23 mouse cellular contexts compared by ENCODE assay signal in the genomic region with DNA sequence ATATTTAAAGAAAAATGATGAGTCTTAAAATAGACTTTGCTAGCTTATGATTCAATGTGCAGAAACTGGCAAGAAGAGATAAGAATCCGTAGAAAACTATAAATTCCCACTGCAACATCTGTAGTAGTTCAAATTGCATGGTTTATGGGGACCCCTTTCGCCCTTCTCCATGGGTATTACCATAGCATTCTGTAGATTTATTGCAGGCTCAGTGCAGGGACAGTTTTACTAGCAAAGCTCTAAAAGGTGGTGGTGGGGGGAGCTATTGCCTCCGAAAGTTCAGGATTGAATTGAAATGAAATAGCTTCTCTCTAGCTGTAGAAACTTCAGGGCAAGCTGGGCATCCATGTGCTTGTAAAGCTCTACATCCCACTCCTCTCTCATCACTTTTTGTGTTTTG. TPM values are rescaled to one million over a fixed set of nuclear protein-coding genes. Genes with fewer than 3 reads are reported as not detected.
A peak's percentile ranks its signal among the peaks of the same experiment; 100 is the strongest.
DNase-seq lines count a peak whose midpoint lies in the region; ATAC-seq and TF ChIP-seq lines count a peak whose summit lies in the region.
"Had no signal": no experiment of that assay in that cellular context is flagged by ENCODE, and none has a peak within 500 bp of the region (broad histone marks: within the 10 kb centered on the region; RNA-seq: fewer than 3 reads in every experiment).

No protein-coding gene starts in this region.

- no peak for TF ChIP-seq POLR2A in kidney, adult 2 months (IDR thresholded peaks at IDR 0.05; ENCODE audit: low read depth, low read length)

- H3K27me3 ChIP-seq in kidney, embryonic 14.5 days (ENCODE audit: control insufficient read depth, insufficient read depth, low read length): no peaks in the 10 kb centered on the region
- no peaks in the 10 kb centered on the region for H3K27me3 ChIP-seq in kidney, adult 2 months (replicated peaks; ENCODE audit: control insufficient read depth, insufficient read depth, low read length)
- H3K27me3 ChIP-seq in limb, embryonic 11.5 days (ENCODE audit: control insufficient read depth, insufficient read depth, low read length): no peaks in the 10 kb centered on the region
- no peaks in the 10 kb centered on the region for H3K27me3 ChIP-seq in neural tube, embryonic 14.5 days (ENCODE audit: control insufficient read depth, insufficient read depth, low read length)
- H3K27me3 ChIP-seq: CH12.LX; stomach, embryonic 15.5 days had no signal

- no peak overlapping the region for H3K4me2 ChIP-seq in kidney, embryonic 14.5 days (replicated peaks; ENCODE audit: low read depth, low read length)
- no peak overlapping the region for H3K4me2 ChIP-seq in limb, embryonic 11.5 days (ENCODE audit: low read depth, severe bottlenecking)
- no peak overlapping the region for H3K4me2 ChIP-seq in neural tube, embryonic 14.5 days (ENCODE audit: low read depth, low read length)
- H3K4me2 ChIP-seq: liver, embryonic 11.5 days; midbrain, embryonic 11.5 days; stomach, embryonic 15.5 days had no signal

- H3K4me1 ChIP-seq in kidney, embryonic 14.5 days (ENCODE audit: control insufficient read depth, insufficient read depth, low read length): 0 out of 2 replicates have a peak, but pooled peaks cover 4% of the 10 kb centered on the region
- no peaks in the 10 kb centered on the region for H3K4me1 ChIP-seq in kidney, adult 2 months (ENCODE audit: control insufficient read depth, insufficient read depth, low read length)
- H3K4me1 ChIP-seq in limb, embryonic 11.5 days (ENCODE audit: control insufficient read depth, insufficient read depth, low read length): no peaks in the 10 kb centered on the region
- peaks cover 9% of the 10 kb centered on the region; the same call in 1 of the 2 replicates for H3K4me1 ChIP-seq in neural tube, embryonic 14.5 days (ENCODE audit: control insufficient read depth, insufficient read depth, low read length)
- H3K4me1 ChIP-seq: stomach, embryonic 15.5 days had no signal

- H3K9me3 ChIP-seq in kidney, embryonic 14.5 days (ENCODE audit: control insufficient read depth, low read length): no peaks in the 10 kb centered on the region
- H3K9me3 ChIP-seq in limb, embryonic 11.5 days (ENCODE audit: control insufficient read depth, low read length): no peaks in the 10 kb centered on the region
- H3K9me3 ChIP-seq in neural tube, embryonic 14.5 days (ENCODE audit: control insufficient read depth, low read length): no peaks in the 10 kb centered on the region
- H3K9me3 ChIP-seq: stomach, embryonic 15.5 days had no signal

- H3K36me3 ChIP-seq in kidney, embryonic 14.5 days (ENCODE audit: control insufficient read depth, insufficient read depth, low read length): no peaks in the 10 kb centered on the region
- H3K36me3 ChIP-seq in kidney, adult 2 months (ENCODE audit: control insufficient read depth, insufficient read depth, low read length): no peaks in the 10 kb centered on the region
- no peaks in the 10 kb centered on the region for H3K36me3 ChIP-seq in limb, embryonic 11.5 days (ENCODE audit: control insufficient read depth, insufficient read depth, low read length)
- no peaks in the 10 kb centered on the region for H3K36me3 ChIP-seq in neural tube, embryonic 14.5 days (ENCODE audit: control insufficient read depth, insufficient read depth, low read length)
- H3K36me3 ChIP-seq: stomach, embryonic 15.5 days had no signal

- no peak overlapping the region for H3K27ac ChIP-seq in kidney, embryonic 14.5 days (ENCODE audit: low read depth, low read length)
- no peak overlapping the region for H3K27ac ChIP-seq in kidney, adult 2 months (ENCODE audit: insufficient read depth, low read depth, low read length)
- 0 out of 2 replicates have a peak overlapping the region, but pooled peaks have one; percentile 30 for H3K27ac ChIP-seq in limb, embryonic 11.5 days (replicated peaks; ENCODE audit: low read depth, low read length)
- H3K27ac ChIP-seq in neural tube, embryonic 14.5 days (ENCODE audit: low read depth, low read length): no peak overlapping the region
- H3K27ac ChIP-seq: heart, adult 2 months; macrophage; stomach, embryonic 15.5 days had no signal

- TF ChIP-seq CTCF in kidney, adult 2 months (conservative IDR thresholded peaks at IDR 0.05; ENCODE audit: insufficient read depth, insufficient read length, low read depth, low read length): no peak

- no peak overlapping the region for H3K9ac ChIP-seq in kidney, embryonic 14.5 days (ENCODE audit: low read depth, low read length)
- no peak overlapping the region for H3K9ac ChIP-seq in limb, embryonic 11.5 days (ENCODE audit: low read length)
- H3K9ac ChIP-seq in neural tube, embryonic 14.5 days (replicated peaks; ENCODE audit: low read depth, low read length): no peak overlapping the region
- H3K9ac ChIP-seq: stomach, embryonic 15.5 days had no signal

- H3K4me3 ChIP-seq in kidney, embryonic 14.5 days (ENCODE audit: low read length): no peak overlapping the region
- H3K4me3 ChIP-seq in kidney, adult 2 months (ENCODE audit: insufficient read depth, low read depth, low read length): no peak overlapping the region
- H3K4me3 ChIP-seq in limb, embryonic 11.5 days (ENCODE audit: low read depth, low read length): no peak overlapping the region
- H3K4me3 ChIP-seq in neural tube, embryonic 14.5 days (ENCODE audit: low read depth, low read length): no peak overlapping the region
- H3K4me3 ChIP-seq: heart, adult 2 months; stomach, embryonic 15.5 days had no signal

- ATAC-seq in kidney, embryonic 14.5 days (ENCODE audit: low FRiP score, low TSS enrichment): peak; percentile 90
- ATAC-seq in limb, embryonic 11.5 days (ENCODE audit: insufficient number of reproducible peaks, low FRiP score, low TSS enrichment, low read depth): peak; percentile 89
- ATAC-seq in neural tube, embryonic 14.5 days (ENCODE audit: low read depth): peak; percentile 93

- no peak for DNase-seq in kidney, adult 2 months
- peak; percentile 62 for DNase-seq in embryo, embryonic 11 days
- DNase-seq in limb, embryonic 11.5 days (ENCODE audit: low spot score): peak; percentile 69
- no peak for DNase-seq in right cerebral cortex, postnatal 36 days (ENCODE audit: low spot score in 2 of 2)
- DNase-seq in gastrocnemius, adult 18-20 months (ENCODE audit: low spot score): no peak
- DNase-seq: adrenal gland, postnatal 25 days; cerebellum, adult 11-12 months; gastrocnemius, postnatal 14 days; heart, adult 2 months; heart, postnatal 4 days; kidney, adult 8-10 months; layer of hippocampus, postnatal 36 days; lung, adult 18-20 months; right cerebral cortex, postnatal 14 days; thymus, adult 18-20 months had no signal

- WGBS in kidney, embryonic 14.5 days: 18% methylated on average over 3 of the region's 3 CpGs
- WGBS in kidney, adult 2 months: 48% methylated on average over 3 of the region's 3 CpGs
- 8% methylated on average over 3 of the region's 3 CpGs for WGBS in limb, embryonic 11.5 days
- 12% methylated on average over 3 of the region's 3 CpGs for WGBS in neural tube, embryonic 14.5 days

RNA-seq across cellular contexts. Expression of a gene that starts 57.6 kb away (rescaled TPM):
- polyA plus RNA-seq in kidney, embryonic 14.5 days (2014; fragmentation: Nextera tagmentation; extraction: Ambion mirVana): 30.6 and 34.1 TPM in 2 replicates
- polyA plus RNA-seq in kidney, adult 2 months (2012; rRNA removed): 24.3 and 34.2 TPM in 2 replicates
- 39.8 and 45.7 TPM in 2 replicates for polyA plus RNA-seq in limb, embryonic 11.5 days (2014; fragmentation: Nextera tagmentation; extraction: Ambion mirVana)
- polyA plus RNA-seq in neural tube, embryonic 14.5 days (2014; fragmentation: Nextera tagmentation; extraction: Ambion mirVana): 69.5 and 72.4 TPM in 2 replicates
- under 1 TPM; 0.16 to 0.85 TPM for total RNA-seq in gastrocnemius, adult 18-20 months (2021)
- total RNA-seq: MEL had no signal
- polyA plus RNA-seq: macrophage had no signal

Comparison
In these comparisons a context has a peak if more than half of its experiments do, and no peak if none do; other contexts are left out.
1. DNase-seq: peak in embryo, embryonic 11 days (single experiment) and limb, embryonic 11.5 days (single experiment); none in kidney, adult 2 months (single experiment), right cerebral cortex, postnatal 36 days (0 of 2) and gastrocnemius, adult 18-20 months (single experiment).
2. Peak in every context shown above with its lines, with median percentiles within 50 percentile points of each other: ATAC-seq.